8 mouse cellular contexts compared by ENCODE assay signal in the genomic region with DNA sequence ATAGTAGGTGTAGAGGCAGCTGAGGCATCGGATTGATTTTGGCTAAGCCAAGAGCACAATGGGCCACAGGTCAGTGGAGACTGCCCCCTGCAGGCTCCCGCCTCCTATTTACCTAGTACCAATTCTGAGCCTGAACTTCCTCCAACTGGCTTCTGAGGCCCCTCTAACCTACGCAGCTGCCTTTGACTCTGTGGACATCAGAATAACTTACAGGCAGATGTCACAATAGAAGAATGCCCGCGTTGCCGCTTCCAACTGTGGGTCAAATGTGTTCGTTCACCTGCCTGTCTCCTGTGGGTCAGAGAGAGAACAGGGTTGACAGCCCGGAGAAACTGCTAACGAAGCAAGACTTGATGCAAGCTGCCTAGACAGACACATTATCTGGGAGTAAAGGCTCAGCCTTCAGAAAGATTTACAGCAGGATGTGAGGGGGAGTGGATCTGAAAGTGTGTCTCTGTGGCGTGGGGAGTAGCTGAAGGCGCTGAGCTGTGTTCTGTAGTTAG.
DNase-seq lines count a peak whose midpoint lies in the region; ATAC-seq and TF ChIP-seq lines count a peak whose summit lies in the region.

No protein-coding gene starts in this region.

- H3K4me3 ChIP-seq in heart, embryonic 12.5 days: no peak overlapping the region
- no peak overlapping the region for H3K4me3 ChIP-seq in cortical plate, adult 2 months (ENCODE audit: insufficient read depth, low read length)
- H3K4me3 ChIP-seq in limb, embryonic 11.5 days (ENCODE audit: low read depth, low read length): no peak overlapping the region

- no peak overlapping the region for H3K4me2 ChIP-seq in heart, embryonic 12.5 days
- H3K4me2 ChIP-seq in limb, embryonic 11.5 days (ENCODE audit: low read depth, severe bottlenecking): no peak overlapping the region

- 39% methylated on average over 11 of the region's 11 CpGs for WGBS in heart, embryonic 12.5 days
- 30% methylated on average over 11 of the region's 11 CpGs for WGBS in limb, embryonic 11.5 days

- peak; percentile 32; the same call in 1 of the 2 replicates for TF ChIP-seq POLR2A in cortical plate, adult 2 months (IDR thresholded peaks at IDR 0.05; ENCODE audit: extremely low read depth, insufficient read depth, low read length)

- no peaks in the 10 kb centered on the region for H3K36me3 ChIP-seq in heart, embryonic 12.5 days
- H3K36me3 ChIP-seq in limb, embryonic 11.5 days (ENCODE audit: control insufficient read depth, insufficient read depth, low read length): no peaks in the 10 kb centered on the region

- TF ChIP-seq CTCF in cortical plate, adult 2 months (IDR thresholded peaks at IDR 0.05; ENCODE audit: extremely low read depth, insufficient read depth, low read length): 0 out of 2 replicates have a peak, but pooled peaks have one; percentile 29

- no peaks in the 10 kb centered on the region for H3K9me3 ChIP-seq in heart, embryonic 12.5 days (replicated peaks)
- no peaks in the 10 kb centered on the region for H3K9me3 ChIP-seq in limb, embryonic 11.5 days (ENCODE audit: control insufficient read depth, low read length)

- no peak for ATAC-seq in heart, embryonic 12.5 days (ENCODE audit: insufficient number of reproducible peaks, low FRiP score)
- peak; percentile 39; the same call in 1 of the 2 replicates for ATAC-seq in limb, embryonic 11.5 days (ENCODE audit: insufficient number of reproducible peaks, low FRiP score, low TSS enrichment, low read depth)

- peaks cover 1% of the 10 kb centered on the region for H3K4me1 ChIP-seq in heart, embryonic 12.5 days (replicated peaks)
- H3K4me1 ChIP-seq in cortical plate, adult 2 months (ENCODE audit: control insufficient read depth, insufficient read depth, low read length): no peaks in the 10 kb centered on the region; the same call in 1 of the 2 replicates
- peaks cover under 1% of the 10 kb centered on the region; the same call in 1 of the 2 replicates for H3K4me1 ChIP-seq in limb, embryonic 11.5 days (ENCODE audit: control insufficient read depth, insufficient read depth, low read length)

- peak; percentile 58 to 62 for DNase-seq in heart, adult 18-20 months
- peak; percentile 10 for DNase-seq in adipocyte (ENCODE audit: low spot score)
- DNase-seq in kidney, adult 18-20 months: peak; percentile 67
- peak; percentile 69 for DNase-seq in limb, embryonic 11.5 days (ENCODE audit: low spot score)
- DNase-seq in neural tube, embryonic 10.5 days (ENCODE audit: extremely low spot score, low spot score): peak; percentile 63
- peak; percentile 57 for DNase-seq in thymus, postnatal 14 days

- no peak overlapping the region for H3K9ac ChIP-seq in heart, embryonic 12.5 days
- no peak overlapping the region for H3K9ac ChIP-seq in limb, embryonic 11.5 days (ENCODE audit: low read length)

- no peak overlapping the region for H3K27ac ChIP-seq in heart, embryonic 12.5 days (ENCODE audit: poor library complexity, severe bottlenecking)
- peak overlapping the region; percentile 47; the same call in 1 of the 2 replicates for H3K27ac ChIP-seq in cortical plate, adult 2 months (ENCODE audit: insufficient read depth, low read length)
- no peak overlapping the region for H3K27ac ChIP-seq in limb, embryonic 11.5 days (replicated peaks; ENCODE audit: low read depth, low read length)

- H3K27me3 ChIP-seq in heart, embryonic 12.5 days (replicated peaks): no peaks in the 10 kb centered on the region
- no peaks in the 10 kb centered on the region for H3K27me3 ChIP-seq in limb, embryonic 11.5 days (ENCODE audit: control insufficient read depth, insufficient read depth, low read length)

Comparison
In these comparisons a context has a peak if more than half of its experiments do, and no peak if none do; other contexts are left out.
1. DNase-seq: peak in every context shown above with its lines; median percentile 69 in limb, embryonic 11.5 days; 67 in kidney, adult 18-20 months; 63 in neural tube, embryonic 10.5 days; 60 in heart, adult 18-20 months; 57 in thymus, postnatal 14 days; 10 in adipocyte.